Comparison of ENCODE assay signal across 28 mouse cellular contexts in genomic region chr4:34554596-34554995, GRCm38 (mm10). TPM values are rescaled to one million over a fixed set of nuclear protein-coding genes. Genes with fewer than 3 reads are reported as not detected.
DNase-seq lines count a peak whose midpoint lies in the region; ATAC-seq and TF ChIP-seq lines count a peak whose summit lies in the region.
"Had no signal": no experiment of that assay in that cellular context is flagged by ENCODE, and none has a peak within 500 bp of the region (broad histone marks: within the 10 kb centered on the region; RNA-seq: fewer than 3 reads in every experiment).

No protein-coding gene starts in this region.

- intact Hi-C loops in gastrocnemius, adult 2 months (cut with DNase I) = loop anchor here (5.0 to 10.0 kb wide), 2 partner anchors 58 to 1520 kb away; partner anchors contain the start of genes Orc3, Rars2 and Ube2j1
- intact Hi-C loops in gastrocnemius, postnatal 14 days (cut with DNase I; ENCODE audit: low total_unique reads) = no loop called here

- H3ac ChIP-seq in myocyte (ENCODE audit: control insufficient read depth, insufficient read length) = no peak overlapping the region

- H3K27me3 ChIP-seq in kidney, embryonic 15.5 days = no peaks in the 10 kb centered on the region
- no peaks in the 10 kb centered on the region for H3K27me3 ChIP-seq in midbrain, embryonic 11.5 days (ENCODE audit: control insufficient read depth, insufficient read depth, low read length)
- H3K27me3 ChIP-seq in midbrain, postnatal 0 days (ENCODE audit: insufficient read depth, low read length) = no peaks in the 10 kb centered on the region
- H3K27me3 ChIP-seq in myocyte (ENCODE audit: control insufficient read depth, insufficient read depth, insufficient read length) = no peaks in the 10 kb centered on the region
- no peaks in the 10 kb centered on the region for H3K27me3 ChIP-seq in forebrain, embryonic 15.5 days
- H3K27me3 ChIP-seq: embryonic facial prominence, embryonic 13.5 days; forebrain, embryonic 12.5 days; heart, embryonic 12.5 days; heart, embryonic 15.5 days had no signal

- H3K9ac ChIP-seq in kidney, embryonic 15.5 days = no peak overlapping the region
- H3K9ac ChIP-seq in midbrain, embryonic 11.5 days (ENCODE audit: low read length) = no peak overlapping the region
- no peak overlapping the region for H3K9ac ChIP-seq in midbrain, postnatal 0 days (replicated peaks; ENCODE audit: low read length, poor library complexity, severe bottlenecking)
- no peak overlapping the region for H3K9ac ChIP-seq in forebrain, embryonic 15.5 days (replicated peaks)
- H3K9ac ChIP-seq: embryonic facial prominence, embryonic 13.5 days; forebrain, embryonic 12.5 days; heart, embryonic 12.5 days; heart, embryonic 15.5 days; hindbrain, embryonic 14.5 days had no signal

- WGBS in kidney, embryonic 15.5 days = 63% methylated on average over 1 of the region's 1 CpGs
- 54% methylated on average over 1 of the region's 1 CpGs for WGBS in midbrain, embryonic 11.5 days
- 3% methylated on average over 1 of the region's 1 CpGs for WGBS in midbrain, postnatal 0 days
- 6% methylated on average over 1 of the region's 1 CpGs for WGBS in forebrain, embryonic 15.5 days

- no peak for TF ChIP-seq POLR2A in myocyte (IDR thresholded peaks at IDR 0.05; ENCODE audit: insufficient read length, low read depth)

- DNase-seq in gastrocnemius, adult 2 months = no peak
- no peak for DNase-seq in gastrocnemius, postnatal 14 days
- peak; percentile 37 for DNase-seq in kidney, adult 9 months
- peak; percentile 71 for DNase-seq in midbrain, embryonic 11.5 days (ENCODE audit: low spot score, missing footprints)
- no peak for DNase-seq in midbrain, postnatal 0 days (ENCODE audit: low spot score)
- DNase-seq: adrenal gland, adult 2 months; adrenal gland, postnatal 14 days; cerebellum, adult 11-12 months; cerebellum, adult 8-10 months; cerebellum, postnatal 10 days; cerebellum, postnatal 36 days; embryo, embryonic 11 days; gastrocnemius, postnatal 25 days; heart, adult 18-20 months; heart, postnatal 10 days; heart, postnatal 36 days had no signal

- ATAC-seq in kidney, embryonic 15.5 days (replicated peaks; ENCODE audit: low FRiP score) = no peak
- ATAC-seq in midbrain, embryonic 11.5 days (ENCODE audit: low FRiP score) = no peak
- no peak for ATAC-seq in midbrain, postnatal 0 days (ENCODE audit: low FRiP score)
- ATAC-seq in forebrain, embryonic 15.5 days (replicated peaks) = no peak
- ATAC-seq: forebrain, embryonic 16.5 days had no signal

- H3K4me2 ChIP-seq in kidney, embryonic 15.5 days = no peak overlapping the region
- no peak overlapping the region for H3K4me2 ChIP-seq in midbrain, embryonic 11.5 days
- no peak overlapping the region for H3K4me2 ChIP-seq in midbrain, postnatal 0 days (ENCODE audit: low read depth, low read length, poor library complexity, severe bottlenecking)
- peak overlapping the region; percentile 59 for H3K4me2 ChIP-seq in myocyte (ENCODE audit: low read depth)
- no peak overlapping the region for H3K4me2 ChIP-seq in forebrain, embryonic 15.5 days (replicated peaks)
- H3K4me2 ChIP-seq: embryonic facial prominence, embryonic 13.5 days; forebrain, embryonic 12.5 days; heart, embryonic 12.5 days; heart, embryonic 15.5 days had no signal

- H3K79me2 ChIP-seq in myocyte (ENCODE audit: control insufficient read depth, insufficient read depth) = peaks cover 77% of the 10 kb centered on the region

- H3K4me1 ChIP-seq in kidney, embryonic 15.5 days = peaks cover 30% of the 10 kb centered on the region
- peaks cover 17% of the 10 kb centered on the region; the same call in 1 of the 2 replicates for H3K4me1 ChIP-seq in midbrain, embryonic 11.5 days (ENCODE audit: control insufficient read depth, insufficient read depth, low read length)
- H3K4me1 ChIP-seq in midbrain, postnatal 0 days (ENCODE audit: insufficient read depth, low read length) = peaks cover 10% of the 10 kb centered on the region; the same call in 1 of the 2 replicates
- H3K4me1 ChIP-seq in forebrain, embryonic 15.5 days = peaks cover 54% of the 10 kb centered on the region

- H3K9me3 ChIP-seq in kidney, embryonic 15.5 days (replicated peaks) = no peaks in the 10 kb centered on the region
- H3K9me3 ChIP-seq in midbrain, embryonic 11.5 days (ENCODE audit: control insufficient read depth, low read length) = no peaks in the 10 kb centered on the region
- H3K9me3 ChIP-seq in midbrain, postnatal 0 days (ENCODE audit: low read length) = no peaks in the 10 kb centered on the region
- no peaks in the 10 kb centered on the region for H3K9me3 ChIP-seq in forebrain, embryonic 15.5 days
- H3K9me3 ChIP-seq: embryonic facial prominence, embryonic 10.5 days; embryonic facial prominence, embryonic 13.5 days; forebrain, embryonic 12.5 days; G1E; heart, embryonic 12.5 days; heart, embryonic 15.5 days had no signal

- H3K36me3 ChIP-seq in kidney, embryonic 15.5 days = peaks cover 8% of the 10 kb centered on the region
- no peaks in the 10 kb centered on the region for H3K36me3 ChIP-seq in midbrain, embryonic 11.5 days (ENCODE audit: control insufficient read depth, insufficient read depth, low read length)
- no peaks in the 10 kb centered on the region for H3K36me3 ChIP-seq in midbrain, postnatal 0 days (ENCODE audit: insufficient read depth, low read length)
- H3K36me3 ChIP-seq in myocyte (ENCODE audit: control insufficient read depth, insufficient read depth) = peaks cover 5% of the 10 kb centered on the region
- no peaks in the 10 kb centered on the region for H3K36me3 ChIP-seq in forebrain, embryonic 15.5 days
- H3K36me3 ChIP-seq: forebrain, embryonic 12.5 days; heart, embryonic 15.5 days had no signal

- H3K27ac ChIP-seq in gastrocnemius, adult 2 months = peak overlapping the region; percentile 65; the same call in 1 of the 2 replicates
- no peak overlapping the region for H3K27ac ChIP-seq in kidney, embryonic 15.5 days
- H3K27ac ChIP-seq in midbrain, embryonic 11.5 days (ENCODE audit: low read depth, low read length) = no peak overlapping the region
- no peak overlapping the region for H3K27ac ChIP-seq in midbrain, postnatal 0 days (ENCODE audit: low read depth, low read length)
- no peak overlapping the region for H3K27ac ChIP-seq in forebrain, embryonic 15.5 days (replicated peaks)
- H3K27ac ChIP-seq: embryonic facial prominence, embryonic 10.5 days; embryonic facial prominence, embryonic 13.5 days; forebrain, embryonic 12.5 days; heart, embryonic 15.5 days; hindbrain, embryonic 14.5 days had no signal

- TF ChIP-seq CTCF in gastrocnemius, adult 2 months (IDR thresholded peaks at IDR 0.05) = no peak
- TF ChIP-seq CTCF in midbrain, postnatal 0 days (IDR thresholded peaks at IDR 0.05) = no peak

- H3K4me3 ChIP-seq in gastrocnemius, adult 2 months = no peak overlapping the region
- no peak overlapping the region for H3K4me3 ChIP-seq in kidney, embryonic 15.5 days (replicated peaks)
- H3K4me3 ChIP-seq in midbrain, embryonic 11.5 days (ENCODE audit: low read depth, low read length) = no peak overlapping the region
- no peak overlapping the region for H3K4me3 ChIP-seq in midbrain, postnatal 0 days (ENCODE audit: low read depth, low read length)
- H3K4me3 ChIP-seq in myocyte = no peak overlapping the region
- H3K4me3 ChIP-seq in forebrain, embryonic 15.5 days = no peak overlapping the region
- H3K4me3 ChIP-seq: embryonic facial prominence, embryonic 10.5 days; embryonic facial prominence, embryonic 13.5 days; erythroblast, embryonic 14.5 days; forebrain, embryonic 12.5 days; heart, embryonic 12.5 days; heart, embryonic 15.5 days had no signal

TF ChIP-seq in myocyte, 11 proteins besides CTCF, POLR2A, EP300 and RAD21:
- no peak for TF ChIP-seq SRF (IDR thresholded peaks at IDR 0.05; ENCODE audit: control insufficient read depth, insufficient read length, low read depth)
- no peak for TF ChIP-seq TCF12 (IDR thresholded peaks at IDR 0.05; ENCODE audit: insufficient read depth, poor library complexity, severe bottlenecking)
TF ChIP-seq in myocyte: peak in this region for 0.

RNA-seq across cellular contexts. Expression of gene Akirin2, which starts 3.9 kb away (rescaled TPM):
- total RNA-seq in gastrocnemius, adult 2 months (2021) = 10 to 100 TPM; 42.9 to 60.6 TPM
- 10 to 100 TPM; 46.8 to 51.0 TPM for total RNA-seq in gastrocnemius, postnatal 14 days (2021)
- polyA plus RNA-seq in kidney, embryonic 15.5 days (2015; fragmentation: Nextera tagmentation; extraction: Ambion mirVana) = 59.3 and 65.1 TPM in 2 replicates
- 98.7 and 100.0 TPM in 2 replicates for polyA plus RNA-seq in midbrain, embryonic 11.5 days (2014; fragmentation: Nextera tagmentation; extraction: Ambion mirVana)
- 103 and 124 TPM in 2 replicates for total RNA-seq in midbrain, postnatal 0 days (2014; rRNA removed)
- polyA plus RNA-seq in midbrain, postnatal 0 days (2015; fragmentation: Nextera tagmentation; extraction: Ambion mirVana) = 69.1 and 85.7 TPM in 2 replicates
- 97.4 TPM for polyA plus RNA-seq in myocyte (2012; fragmentation: generic; extraction: Trizol)
- polyA plus RNA-seq in forebrain, embryonic 15.5 days (2015; fragmentation: Nextera tagmentation; extraction: Ambion mirVana) = 104 and 106 TPM in 2 replicates

Comparison
In these comparisons a context has a peak if more than half of its experiments do, and no peak if none do; other contexts are left out.
1. DNase-seq: peak in kidney, adult 9 months (single experiment) and midbrain, embryonic 11.5 days (single experiment); none in gastrocnemius, adult 2 months (single experiment), gastrocnemius, postnatal 14 days (single experiment) and midbrain, postnatal 0 days (single experiment).